Mouse (Mus musculus) right cerebral cortex, adult 2 months (tissue): ENCODE measurements around the gene Grin3a.

ENCODE experiments used
- DNase-seq, 2 experiments: peaks; one replicate each; pipeline ENCODE4 v3.0.0; 2021 to 2022; ENCODE audit warnings: low spot score in 2 of 2

The Grin3a gene

DNA sequence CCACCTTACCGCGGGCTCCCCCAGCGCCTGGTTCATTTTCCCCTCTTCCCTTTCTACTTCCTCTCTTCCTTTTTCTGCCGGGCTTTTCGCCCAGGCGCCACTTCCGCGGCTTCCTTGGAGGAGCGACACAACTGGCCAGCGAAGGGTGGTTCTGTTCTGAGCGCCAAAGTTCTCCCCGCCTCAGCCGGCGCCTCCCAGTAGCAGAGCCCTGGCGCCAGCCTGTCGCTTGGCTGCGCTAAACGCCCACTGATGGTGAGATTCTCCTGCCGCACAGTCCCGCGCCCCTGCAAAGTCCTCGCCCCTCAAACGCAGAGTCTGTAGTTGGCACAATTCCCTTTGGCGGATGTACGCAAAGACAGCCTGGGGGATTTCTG is at the start of gene Grin3a:
Gene Grin3a (minus strand): TSS at position 133 of the 374 bp plus-strand sequence.
- peak; percentile 77 for DNase-seq

- no peak for DNase-seq
These were observed 46.3 kb upstream of the Grin3a start for GRCm38 (mm10) chr4:49891835-49892301.

DNA sequence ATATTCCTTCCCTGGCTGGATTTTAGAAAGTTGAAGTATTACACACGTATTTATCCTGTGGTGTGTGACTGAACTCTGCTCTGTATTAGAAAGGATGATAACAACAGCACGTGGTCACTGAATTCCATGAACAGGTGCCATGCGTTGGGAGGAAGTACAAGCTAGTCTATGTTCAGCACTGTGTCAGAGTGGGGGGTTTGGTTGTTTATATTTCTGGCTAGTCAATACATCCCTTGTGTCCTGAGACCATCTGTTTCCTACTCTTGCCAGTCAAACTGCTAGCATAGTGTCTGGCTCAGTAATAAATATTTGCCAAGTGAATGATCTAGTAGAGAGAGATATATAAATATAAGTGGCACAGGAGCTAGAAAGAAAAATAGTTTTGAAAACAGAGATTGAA is 31.5 kb upstream of the Grin3a start:
- DNase-seq = no peak

DNA sequence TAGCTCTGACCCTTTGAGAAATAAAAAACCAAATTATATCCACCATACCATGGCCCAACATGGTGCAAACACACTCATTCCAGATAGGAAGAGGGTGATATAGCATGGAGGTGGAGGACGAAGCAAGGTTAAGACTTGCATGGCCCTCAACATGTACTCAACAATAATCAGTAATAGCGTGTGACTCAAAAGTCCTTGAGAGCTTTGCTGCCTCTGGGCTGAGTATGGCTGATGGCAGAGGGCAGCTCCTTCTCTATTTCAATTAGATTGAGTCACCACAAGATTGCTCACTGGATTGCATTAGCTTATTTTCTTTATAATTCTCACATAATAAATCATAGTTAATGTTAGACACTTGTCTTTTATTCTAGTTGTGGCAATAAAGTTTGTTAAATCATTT is 15.1 kb upstream of the Grin3a start:
- no peak for DNase-seq

DNA sequence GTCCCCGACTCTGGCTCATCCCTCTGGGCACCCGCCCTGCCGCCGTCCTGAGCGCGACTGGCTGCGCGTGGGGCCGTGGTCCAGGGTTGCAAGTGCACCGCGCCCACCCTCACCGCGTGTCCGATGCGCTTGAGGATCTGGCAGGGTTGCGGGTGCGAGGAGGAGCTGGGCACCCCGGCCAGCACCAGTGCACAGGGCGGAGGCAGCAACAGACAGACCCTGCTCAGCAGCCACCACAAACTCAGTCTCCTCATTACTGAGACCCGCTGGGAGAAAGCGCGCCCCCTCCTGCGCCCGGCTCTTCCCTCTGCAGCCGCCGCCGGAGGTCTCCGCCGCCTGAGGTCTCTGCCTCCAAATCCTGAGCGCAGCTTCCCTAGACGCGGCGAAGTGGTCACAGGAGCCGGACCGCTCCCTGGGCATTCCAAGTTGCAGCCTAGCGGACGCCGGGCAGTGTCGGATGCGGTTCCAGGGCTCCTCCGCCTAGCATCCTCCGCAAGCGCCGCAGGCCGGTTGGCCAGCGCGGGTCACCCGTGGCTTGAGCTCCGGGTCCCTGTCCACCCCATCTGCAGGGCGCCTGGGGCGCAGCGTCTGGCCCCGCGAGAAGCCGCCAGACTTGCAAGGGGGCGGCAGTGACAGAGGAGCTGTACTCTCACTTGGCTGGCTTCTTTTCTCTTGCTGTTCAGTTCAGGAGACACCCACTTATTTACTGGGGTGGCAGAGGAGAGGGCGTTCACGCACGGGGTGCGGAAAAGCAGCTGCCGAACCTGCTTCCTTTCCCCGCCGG is 524 bp downstream of the Grin3a start:
- DNase-seq = peak; percentile 8 to 60

- DNase-seq = peak; percentile 27 to 46
These were observed 1.2 kb downstream of the Grin3a start for GRCm38 (mm10) chr4:49844274-49844827.

DNA sequence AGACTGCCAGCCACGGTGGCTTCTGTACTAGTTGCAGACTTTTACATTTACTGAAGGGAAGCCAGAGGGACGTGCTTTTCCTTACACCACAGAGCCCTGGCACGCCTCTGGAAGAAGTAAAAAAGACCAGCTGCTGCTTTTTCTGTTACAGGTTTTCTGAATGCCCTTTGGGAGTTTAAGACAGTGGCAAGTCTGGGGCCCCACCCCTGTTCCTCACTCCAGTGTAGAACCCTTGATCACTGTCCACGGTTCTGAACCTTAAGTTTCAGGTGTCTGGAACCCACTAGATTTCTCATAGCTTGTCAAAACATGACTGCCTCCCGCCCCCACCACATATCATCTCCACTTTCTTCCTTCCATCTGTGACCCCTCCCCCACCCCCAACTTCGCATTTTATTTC is 1.8 kb downstream of the Grin3a start:
- DNase-seq = peak; percentile 4 to 31

- DNase-seq = peak in 1 of 2 experiments; percentile 9
These were observed 13.5 kb downstream of the Grin3a start for GRCm38 (mm10) chr4:49832035-49832434.

- DNase-seq = no peak
These were observed 31.7 kb downstream of the Grin3a start for GRCm38 (mm10) chr4:49813852-49814251.

DNA sequence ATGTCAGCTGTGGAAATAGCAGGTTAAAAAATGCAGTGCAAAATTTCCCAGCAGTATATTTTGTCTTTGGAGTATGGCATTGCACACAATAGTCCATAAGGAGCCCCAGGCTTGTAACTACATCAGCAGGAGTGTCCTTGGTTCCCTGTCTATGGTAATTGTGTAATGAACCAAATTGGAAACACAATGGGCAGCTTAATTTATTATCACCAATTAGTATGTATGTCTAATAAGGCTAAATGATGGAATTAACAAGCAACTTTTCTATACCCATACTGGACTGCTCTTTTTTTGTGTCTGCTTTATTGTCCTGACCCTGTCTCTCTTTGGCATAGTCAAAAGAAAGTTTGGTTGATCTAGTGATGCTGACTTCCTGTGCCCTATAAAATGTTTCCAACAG is 38.8 kb downstream of the Grin3a start:
- no peak for DNase-seq

- no peak for DNase-seq
These were observed 46.2 kb downstream of the Grin3a start for GRCm38 (mm10) chr4:49799338-49799737.

GRCm38 (mm10) chr4:49788971-49789370 is 56.6 kb downstream of the Grin3a start:
- DNase-seq = no peak

GRCm38 (mm10) chr4:49742847-49743246 is 102.7 kb downstream of the Grin3a start:
- DNase-seq = no peak

GRCm38 (mm10) chr4:49741942-49742341 is 103.6 kb downstream of the Grin3a start:
- DNase-seq = no peak

- peak; percentile 5 to 13 for DNase-seq
These were observed 104.5 kb downstream of the Grin3a start for GRCm38 (mm10) chr4:49740796-49741766.

DNA sequence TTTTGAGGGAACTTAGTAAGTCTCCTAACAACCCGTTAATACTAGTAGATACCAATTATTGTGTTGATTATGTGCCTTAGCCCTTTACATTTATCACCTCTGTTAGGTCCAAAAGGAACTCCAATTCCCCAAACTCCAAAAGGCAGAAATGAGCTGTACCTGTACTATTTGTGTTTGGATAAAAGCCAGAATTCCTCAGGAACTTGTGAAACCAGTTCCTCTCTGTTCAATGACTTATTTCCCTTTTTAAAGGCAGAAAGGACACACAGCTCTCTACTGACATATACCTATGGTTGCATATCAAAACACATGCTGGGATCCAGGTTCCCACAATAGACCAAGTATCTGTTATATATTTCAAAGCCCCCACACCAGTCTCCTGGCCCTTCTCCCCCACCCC is 106.0 kb downstream of the Grin3a start:
- DNase-seq = no peak

DNA sequence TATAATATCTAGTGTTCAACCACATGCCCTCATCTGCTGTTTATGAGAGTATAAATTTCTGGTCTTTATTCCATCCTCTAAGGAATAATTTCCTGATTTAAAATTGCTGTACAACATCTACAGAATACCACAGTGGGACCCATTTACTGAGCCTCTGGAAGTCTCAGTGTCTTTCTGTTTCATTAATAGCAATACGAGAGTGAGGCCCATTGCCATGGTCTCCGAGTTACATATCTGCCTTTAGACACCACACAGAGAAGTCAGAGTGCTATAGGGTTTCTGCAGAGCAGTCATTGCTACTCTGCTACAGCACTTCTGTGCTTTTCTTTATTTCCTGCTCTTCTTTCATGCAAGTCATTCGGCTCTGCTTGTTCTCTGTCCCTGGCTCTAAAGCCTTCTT is 116.2 kb downstream of the Grin3a start:
- DNase-seq = no peak

DNA sequence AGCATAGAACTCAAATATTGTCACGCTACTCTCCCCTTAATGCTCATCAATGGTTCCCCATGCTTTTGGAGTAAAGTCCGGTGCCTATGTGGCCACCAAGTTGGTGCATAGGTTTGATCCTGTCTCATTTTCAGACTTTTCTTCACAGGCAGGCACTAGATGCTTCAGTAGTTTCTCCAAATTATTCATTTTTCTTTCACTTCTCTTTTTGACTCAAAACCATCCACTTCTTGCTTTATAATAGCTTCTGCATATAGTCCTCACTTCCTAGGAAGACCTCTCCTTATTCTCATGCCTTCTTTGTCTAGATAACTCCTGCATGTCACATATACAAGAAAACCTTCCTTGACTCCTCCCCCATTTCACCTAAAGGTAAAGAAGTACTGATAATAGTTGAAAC is 121.6 kb downstream of the Grin3a start:
- no peak for DNase-seq

DNA sequence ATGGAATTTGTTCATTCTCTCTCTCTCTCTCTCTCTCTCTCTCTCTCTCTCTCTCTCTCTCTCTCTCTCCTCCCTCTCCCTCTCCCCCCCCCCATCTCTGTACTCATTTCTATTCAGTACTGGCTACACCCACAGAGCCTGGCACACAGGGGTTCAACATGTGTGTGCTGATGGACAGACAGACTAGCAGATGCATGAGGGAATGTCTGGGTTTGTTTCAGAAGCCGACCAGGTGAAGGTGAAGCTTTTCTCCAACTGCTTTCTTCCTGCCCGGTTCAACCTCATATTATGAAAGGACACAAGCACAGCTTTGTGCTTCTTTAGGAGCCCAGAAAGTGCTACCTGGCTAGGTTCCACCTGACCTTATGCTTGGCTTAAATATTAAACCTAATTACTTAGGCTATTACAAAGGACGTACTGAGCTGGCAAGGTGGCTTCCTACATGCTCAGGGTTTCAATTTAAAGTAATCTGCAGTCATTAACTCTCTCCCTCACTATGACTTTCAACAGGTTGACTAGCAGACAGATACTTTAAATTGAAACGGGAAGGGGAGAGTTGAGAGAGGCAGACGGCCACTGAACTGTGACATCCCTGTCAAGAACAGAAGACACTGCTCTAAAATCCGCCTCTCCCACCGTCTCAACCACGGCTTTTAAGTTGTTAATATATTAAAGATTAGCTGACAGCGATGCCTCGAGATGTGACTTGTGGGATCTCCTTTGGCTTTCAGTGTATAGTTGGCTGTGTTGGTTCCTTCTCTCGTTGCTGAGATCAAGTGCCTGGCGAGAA is 153.9 kb downstream of the Grin3a start:
- no peak for DNase-seq

DNA sequence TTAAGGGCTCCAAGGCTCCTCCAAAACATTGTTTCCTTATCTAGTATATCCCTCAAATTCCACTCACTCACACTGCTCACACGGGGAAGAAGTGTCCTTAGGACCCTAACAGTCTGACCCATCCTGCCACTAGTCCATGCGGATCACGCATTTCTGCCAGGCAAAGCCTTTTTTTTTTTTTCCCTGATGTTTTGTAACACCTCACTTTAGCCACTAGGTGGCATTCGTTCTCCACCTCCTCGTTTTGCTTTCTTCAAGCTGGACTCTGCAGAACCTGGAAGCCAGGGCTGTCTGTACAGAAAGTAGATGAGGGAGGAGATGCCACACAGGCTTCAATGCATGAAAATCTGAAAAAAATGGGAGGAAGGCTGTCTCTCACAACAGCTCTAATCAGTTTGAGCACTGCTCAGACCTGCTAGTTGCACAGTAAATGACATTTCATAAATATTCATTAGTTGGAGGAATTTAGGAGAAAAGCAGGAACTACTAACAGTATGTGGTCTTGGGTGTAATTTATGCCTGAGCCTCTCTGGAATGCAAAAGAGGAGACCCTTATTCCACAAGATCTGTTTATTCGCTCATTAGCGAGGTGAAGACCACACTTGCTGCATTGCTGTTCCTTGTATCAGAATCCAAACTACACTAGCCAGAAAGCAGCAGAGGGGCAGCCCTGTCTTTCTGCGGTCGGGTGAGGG is 156.8 kb downstream of the Grin3a start:
- peak; percentile 48 to 66 for DNase-seq

GRCm38 (mm10) chr4:49681812-49682211 is 163.7 kb downstream of the Grin3a start, which contains the start of gene Ppp3r2:
TSS of gene Ppp3r2 (minus strand) at chr4:49682024.
- DNase-seq = no peak
